Mouse (Mus musculus): ENCODE data around the gene Chtop. TPM values are rescaled to one million over a fixed set of nuclear protein-coding genes. Genes with fewer than 3 reads are reported as not detected.

The Chtop gene
- polyA plus RNA-seq, 1 experiment: 53.5 TPM

DNA sequence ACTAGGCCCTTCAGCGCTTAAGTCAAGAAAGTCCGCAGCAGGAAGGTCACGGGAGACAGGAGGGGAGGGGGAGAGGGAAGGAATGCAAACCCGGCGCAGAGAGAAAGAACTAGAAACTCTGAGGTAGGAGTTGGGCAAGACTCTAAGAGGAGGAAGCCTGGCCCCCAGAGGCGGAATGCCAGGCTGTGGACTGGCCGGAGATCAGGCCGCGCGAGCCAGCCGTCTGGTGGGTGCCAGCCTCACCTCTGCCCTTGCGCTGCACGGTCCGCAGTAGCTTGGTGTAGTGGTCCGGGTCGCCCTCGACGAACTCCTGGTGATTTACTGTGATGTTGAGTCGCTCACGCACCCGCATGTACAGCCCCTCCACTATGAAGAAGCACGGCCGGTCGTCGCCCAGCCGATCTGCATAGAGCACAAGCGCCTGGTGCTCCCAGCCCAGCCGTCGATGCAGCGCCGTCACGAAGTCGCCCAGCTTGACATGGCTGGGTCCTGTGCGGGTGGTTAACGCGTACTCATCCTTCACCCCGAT lies 44.7 kb downstream of the Chtop start:
- Histone ChIP-seq H3K36me3 (ENCODE audit: control insufficient read depth, insufficient read depth, low read length) (no peaks in the 10 kb centered on the region), H3K27ac (ENCODE audit: control insufficient read depth, insufficient read depth, low read depth, low read length) (peak overlapping the region; percentile 80), H3K4me3 (ENCODE audit: control insufficient read depth, low read depth, low read length) (peak overlapping the region; percentile 74), H3K27me3 (ENCODE audit: control insufficient read depth, insufficient read depth, low read length) (peaks cover 3% of the 10 kb centered on the region; the same call in 1 of the 2 replicates), H3K4me1 (ENCODE audit: control insufficient read depth, insufficient read depth, low read length) (peaks cover 10% of the 10 kb centered on the region)
- TF ChIP-seq CTCF (IDR thresholded peaks at IDR 0.05; ENCODE audit: control insufficient read depth, insufficient read depth, insufficient replicate concordance, low read depth, low read length) (no peak), POLR2A (IDR thresholded peaks at IDR 0.05; ENCODE audit: control insufficient read depth, low read depth, low read length) (no peak)

DNA sequence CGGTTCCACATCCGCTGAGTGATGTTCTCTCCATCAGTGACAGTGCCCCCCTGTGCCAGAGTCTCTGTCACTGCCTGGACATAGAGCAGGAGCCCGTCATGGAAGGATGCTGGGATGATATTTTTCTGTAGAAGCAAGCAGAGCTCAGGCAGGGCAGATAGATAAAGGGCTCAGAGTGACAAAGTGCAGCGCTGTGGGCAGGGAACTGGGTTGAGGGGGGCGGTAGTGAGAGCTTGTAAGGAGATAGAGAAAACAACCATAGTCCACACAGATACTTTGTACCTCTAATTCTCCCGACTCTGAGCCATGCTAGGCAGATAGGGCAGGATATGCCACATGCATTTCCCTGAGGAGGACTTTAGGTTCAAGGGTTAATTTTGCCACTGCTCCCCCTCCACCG lies 46.7 kb downstream of the Chtop start:
- H3K27me3 ChIP-seq (ENCODE audit: control insufficient read depth, insufficient read depth, low read length): peaks cover 3% of the 10 kb centered on the region; the same call in 1 of the 2 replicates
- H3K36me3 ChIP-seq (ENCODE audit: control insufficient read depth, insufficient read depth, low read length): no peaks in the 10 kb centered on the region
- H3K27ac ChIP-seq (ENCODE audit: control insufficient read depth, insufficient read depth, low read depth, low read length): no peak overlapping the region
- no peak overlapping the region for H3K4me3 ChIP-seq (ENCODE audit: control insufficient read depth, low read depth, low read length)
- TF ChIP-seq POLR2A (IDR thresholded peaks at IDR 0.05; ENCODE audit: control insufficient read depth, low read depth, low read length): no peak
- no peak for TF ChIP-seq CTCF (IDR thresholded peaks at IDR 0.05; ENCODE audit: control insufficient read depth, insufficient read depth, insufficient replicate concordance, low read depth, low read length)
- H3K4me1 ChIP-seq (ENCODE audit: control insufficient read depth, insufficient read depth, low read length): peaks cover 10% of the 10 kb centered on the region

DNA sequence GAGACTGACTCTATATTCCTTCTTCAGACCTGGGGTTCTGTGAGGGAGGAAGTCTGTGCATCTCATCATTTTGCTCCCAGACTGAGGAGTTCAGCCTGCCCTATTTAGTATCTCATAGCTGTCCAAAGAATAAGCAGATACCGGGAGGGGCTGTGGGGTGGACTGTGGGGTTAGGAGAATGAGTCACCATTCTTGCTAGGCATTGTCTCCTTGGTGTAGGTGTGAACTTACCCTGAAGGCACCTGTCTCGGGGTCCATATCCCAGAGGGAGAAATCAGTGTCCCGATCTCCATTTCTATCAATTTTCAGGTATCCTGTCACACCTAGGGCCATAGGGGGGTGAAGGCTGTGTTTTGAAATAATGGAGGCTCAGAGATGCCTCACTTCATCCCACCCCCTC lies 47.4 kb downstream of the Chtop start:
- no peak overlapping the region for H3K27ac ChIP-seq (ENCODE audit: control insufficient read depth, insufficient read depth, low read depth, low read length)
- no peak overlapping the region for H3K4me3 ChIP-seq (ENCODE audit: control insufficient read depth, low read depth, low read length)
- no peaks in the 10 kb centered on the region for H3K36me3 ChIP-seq (ENCODE audit: control insufficient read depth, insufficient read depth, low read length)
- TF ChIP-seq CTCF (IDR thresholded peaks at IDR 0.05; ENCODE audit: control insufficient read depth, insufficient read depth, insufficient replicate concordance, low read depth, low read length) (no peak), POLR2A (IDR thresholded peaks at IDR 0.05; ENCODE audit: control insufficient read depth, low read depth, low read length) (no peak)
- H3K27me3 ChIP-seq (ENCODE audit: control insufficient read depth, insufficient read depth, low read length): peaks cover 3% of the 10 kb centered on the region; the same call in 1 of the 2 replicates
- H3K4me1 ChIP-seq (ENCODE audit: control insufficient read depth, insufficient read depth, low read length): peaks cover 10% of the 10 kb centered on the region

DNA sequence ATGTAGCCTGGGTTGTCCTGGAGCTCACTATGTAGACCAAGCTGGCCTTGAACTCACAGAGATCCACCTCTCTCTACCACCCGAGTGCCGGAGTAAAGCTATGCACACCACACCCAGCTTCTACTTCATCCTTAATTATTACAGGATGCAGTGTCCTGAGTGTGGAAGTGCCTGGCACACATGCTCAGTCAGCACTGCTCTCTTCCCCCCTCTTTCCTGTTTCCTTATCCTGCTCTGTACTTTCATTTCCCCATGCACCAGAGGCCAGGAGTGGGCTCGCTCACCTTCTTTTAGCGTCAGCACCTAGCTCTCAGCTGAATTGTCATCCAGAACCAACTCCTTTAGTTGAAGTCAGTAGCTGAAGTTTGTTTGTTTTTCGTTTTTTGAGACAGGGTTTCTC lies 49.0 kb downstream of the Chtop start:
- 0 out of 2 replicates have a peak, but pooled peaks cover under 1% of the 10 kb centered on the region for H3K27me3 ChIP-seq (ENCODE audit: control insufficient read depth, insufficient read depth, low read length)
- peaks cover 7% of the 10 kb centered on the region for H3K4me1 ChIP-seq (ENCODE audit: control insufficient read depth, insufficient read depth, low read length)

DNA sequence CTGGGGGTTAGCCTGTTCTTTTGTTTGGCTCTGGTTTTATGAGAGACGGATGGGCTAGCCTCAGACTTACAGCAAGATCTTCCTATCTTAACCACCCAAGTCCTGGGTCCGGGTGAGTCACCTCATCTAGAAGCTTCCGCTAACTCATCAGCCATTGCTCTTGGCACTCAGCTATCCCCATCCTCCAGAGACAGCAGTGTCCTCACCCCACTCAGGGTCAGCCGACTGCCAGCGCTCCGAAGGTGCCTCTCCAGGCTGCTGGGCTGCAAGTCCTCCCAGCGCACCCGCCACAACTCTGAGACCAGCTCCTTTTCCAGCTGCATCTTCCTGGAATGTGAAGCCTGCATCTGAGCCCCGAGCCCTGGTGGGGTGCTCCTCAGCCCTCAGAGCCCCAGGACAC lies 49.6 kb downstream of the Chtop start:
- Histone ChIP-seq H3K36me3 (ENCODE audit: control insufficient read depth, insufficient read depth, low read length) (no peaks in the 10 kb centered on the region), H3K4me3 (ENCODE audit: control insufficient read depth, low read depth, low read length) (no peak overlapping the region), H3K4me1 (ENCODE audit: control insufficient read depth, insufficient read depth, low read length) (peaks cover 3% of the 10 kb centered on the region), H3K27ac (ENCODE audit: control insufficient read depth, insufficient read depth, low read depth, low read length) (no peak overlapping the region), H3K27me3 (ENCODE audit: control insufficient read depth, insufficient read depth, low read length) (no peaks in the 10 kb centered on the region)
- TF ChIP-seq CTCF (IDR thresholded peaks at IDR 0.05; ENCODE audit: control insufficient read depth, insufficient read depth, insufficient replicate concordance, low read depth, low read length): no peak
- TF ChIP-seq POLR2A (IDR thresholded peaks at IDR 0.05; ENCODE audit: control insufficient read depth, low read depth, low read length): no peak

More for the DNA sequence above, 49.0 kb downstream of the Chtop start:
- no peak overlapping the region for H3K4me3 ChIP-seq (ENCODE audit: control insufficient read depth, low read depth, low read length)
- TF ChIP-seq POLR2A (IDR thresholded peaks at IDR 0.05; ENCODE audit: control insufficient read depth, low read depth, low read length) (no peak), CTCF (IDR thresholded peaks at IDR 0.05; ENCODE audit: control insufficient read depth, insufficient read depth, insufficient replicate concordance, low read depth, low read length) (no peak)
- no peaks in the 10 kb centered on the region for H3K36me3 ChIP-seq (ENCODE audit: control insufficient read depth, insufficient read depth, low read length)
- H3K27ac ChIP-seq (ENCODE audit: control insufficient read depth, insufficient read depth, low read depth, low read length): no peak overlapping the region

DNA sequence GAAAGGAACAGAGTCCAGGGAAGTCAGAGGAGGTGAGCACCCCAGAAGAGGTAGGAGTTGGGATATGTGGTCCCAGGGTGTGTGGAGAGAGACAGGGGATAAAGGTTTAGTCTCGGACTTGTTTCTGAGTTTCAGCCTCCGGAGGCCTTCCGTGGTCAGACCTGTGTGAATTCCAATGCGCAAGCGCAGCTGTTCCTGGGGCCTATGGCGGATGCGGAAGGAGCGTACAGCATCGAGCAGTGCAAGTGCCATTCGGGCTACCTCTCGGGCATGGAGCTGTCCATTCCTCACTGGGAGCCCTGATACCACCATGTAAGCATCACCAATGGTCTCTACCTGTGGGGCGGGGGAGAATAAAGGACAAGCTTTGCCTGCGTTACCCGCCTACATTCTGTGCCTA lies 54.4 kb downstream of the Chtop start:
- no peak for TF ChIP-seq CTCF (IDR thresholded peaks at IDR 0.05; ENCODE audit: control insufficient read depth, insufficient read depth, insufficient replicate concordance, low read depth, low read length)
- TF ChIP-seq POLR2A (IDR thresholded peaks at IDR 0.05; ENCODE audit: control insufficient read depth, low read depth, low read length): peak; percentile 74

DNA sequence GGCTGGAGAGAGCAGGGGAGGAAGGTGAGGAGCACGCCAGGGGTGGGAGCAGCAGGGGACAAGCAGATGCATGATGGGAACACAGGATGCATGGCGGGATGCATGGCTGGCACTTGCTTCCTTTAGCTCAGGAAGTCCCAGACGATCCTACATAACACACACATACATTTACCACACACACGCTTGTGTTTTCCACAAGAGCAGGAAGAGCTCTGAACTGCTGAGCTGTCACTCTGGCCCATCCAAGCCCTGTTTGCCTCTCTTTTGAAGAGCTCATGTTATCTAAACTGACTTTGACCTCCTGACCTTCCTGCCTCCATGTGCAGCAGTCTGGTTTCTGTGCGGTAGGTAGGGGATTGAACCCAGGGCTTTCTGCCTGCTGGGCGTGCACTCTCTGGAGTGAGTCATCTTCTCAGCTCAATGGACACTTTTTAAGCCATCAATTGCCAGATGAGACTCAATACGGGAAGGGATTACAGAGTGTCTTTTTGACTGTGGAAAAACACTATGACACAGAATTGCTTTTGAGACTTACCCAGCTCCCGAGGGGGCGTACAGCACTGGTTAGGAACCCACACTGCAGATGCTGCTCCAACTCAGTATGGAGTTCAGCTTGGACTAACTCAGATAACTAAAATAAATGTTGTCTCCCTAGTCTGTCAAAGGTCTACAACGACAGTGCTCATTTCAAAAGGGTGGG lies 57.8 kb downstream of the Chtop start:
- peak overlapping the region; percentile 3; the same call in 1 of the 2 replicates for H3K27ac ChIP-seq (ENCODE audit: control insufficient read depth, insufficient read depth, low read depth, low read length)
- TF ChIP-seq POLR2A (IDR thresholded peaks at IDR 0.05; ENCODE audit: control insufficient read depth, low read depth, low read length) (no peak), CTCF (IDR thresholded peaks at IDR 0.05; ENCODE audit: control insufficient read depth, insufficient read depth, insufficient replicate concordance, low read depth, low read length) (no peak)
- H3K4me3 ChIP-seq (ENCODE audit: control insufficient read depth, low read depth, low read length): no peak overlapping the region
- peaks cover 12% of the 10 kb centered on the region for H3K4me1 ChIP-seq (ENCODE audit: control insufficient read depth, insufficient read depth, low read length)
- no peaks in the 10 kb centered on the region for H3K27me3 ChIP-seq (ENCODE audit: control insufficient read depth, insufficient read depth, low read length)
- 0 out of 2 replicates have a peak, but pooled peaks cover 1% of the 10 kb centered on the region for H3K36me3 ChIP-seq (ENCODE audit: control insufficient read depth, insufficient read depth, low read length)

More for the DNA sequence above, 54.4 kb downstream of the Chtop start:
- H3K4me1 ChIP-seq (ENCODE audit: control insufficient read depth, insufficient read depth, low read length): peaks cover 4% of the 10 kb centered on the region
- 0 out of 2 replicates have a peak, but pooled peaks cover 1% of the 10 kb centered on the region for H3K36me3 ChIP-seq (ENCODE audit: control insufficient read depth, insufficient read depth, low read length)
- H3K27ac ChIP-seq (ENCODE audit: control insufficient read depth, insufficient read depth, low read depth, low read length): no peak overlapping the region; the same call in 1 of the 2 replicates
- H3K27me3 ChIP-seq (ENCODE audit: control insufficient read depth, insufficient read depth, low read length): no peaks in the 10 kb centered on the region
- H3K4me3 ChIP-seq (ENCODE audit: control insufficient read depth, low read depth, low read length): peak overlapping the region; percentile 89
